Mouse (Mus musculus) forebrain, postnatal 0 days (tissue): ENCODE data around the gene Rasef. TPM values are rescaled to one million over a fixed set of nuclear protein-coding genes. Genes with fewer than 3 reads are reported as not detected.

Experiments
- ATAC-seq: fragments of 200-750 bp; cut with Nextera tagmentation; 2 replicates; pipeline ENCODE4 v1.8.0; 2017; ENCODE audit warnings: mild to moderate bottlenecking, moderate library complexity
- DNase-seq: peaks from one replicate; pipeline ENCODE4 v3.0.0-alpha.2; 2015
- H3K27ac ChIP-seq: fragments of 300-500 bp; sonication (generic); 2 replicates; pipeline ENCODE4 v1.5.1; 2014; ENCODE audit warnings: low read depth, mild to moderate bottlenecking, antibody characterized with exemption, low read length, moderate library complexity, mixed read lengths
- H3K27me3 ChIP-seq: fragments of 300-500 bp; sonication (generic); 2 replicates; pipeline ENCODE4 v1.6.1; 2014; ENCODE audit warnings: mild to moderate bottlenecking, low read length, mixed read lengths; ENCODE audit not compliant: insufficient read depth
- H3K36me3 ChIP-seq: fragments of 300-500 bp; sonication (generic); 2 replicates; pipeline ENCODE4 v1.6.1; 2014; ENCODE audit warnings: mild to moderate bottlenecking, moderate library complexity; ENCODE audit not compliant: insufficient read depth
- H3K4me1 ChIP-seq: fragments of 300-500 bp; sonication (generic); 2 replicates; pipeline ENCODE4 v1.6.1; 2014; ENCODE audit warnings: antibody characterized with exemption; ENCODE audit not compliant: insufficient read depth
- H3K4me2 ChIP-seq: fragments of 300-500 bp; sonication (generic); 2 replicates; pipeline ENCODE4 v1.6.1; 2014; ENCODE audit warnings: low read depth, mild to moderate bottlenecking, moderate library complexity
- H3K4me3 ChIP-seq: fragments of 300-500 bp; sonication (generic); 2 replicates; pipeline ENCODE4 v1.5.1; 2014; ENCODE audit warnings: low read depth, low read length, mixed read lengths
- H3K9ac ChIP-seq: fragments of 300-500 bp; sonication (generic); 2 replicates; pipeline ENCODE4 v1.6.1; 2014; ENCODE audit warnings: mild to moderate bottlenecking
- H3K9me3 ChIP-seq: fragments of 300-500 bp; sonication (generic); 2 replicates; pipeline ENCODE4 v1.6.1; 2016; ENCODE audit warnings: low read length
- CTCF ChIP-seq: sonication (generic); IDR thresholded peaks from 2 replicates; pipeline ENCODE4 v1.5.1; 2016; ENCODE audit warnings: antibody characterized with exemption, control low read depth, low read depth
- WGBS: fragments of 180-500 bp; shearing (Covaris S2); extraction: QIAGEN DNeasy Blood & Tissue Kit; methylation state at CpG from one replicate; pipeline ENCODE4 v1.1.7; 2014; 5-methylcytosine and 5-hydroxymethylcytosine counted together
- polyA plus RNA-seq: library from polyadenylated mRNA; unstranded; fragments of >200 nt; fragmentation: Nextera tagmentation; extraction: Ambion mirVana; gene quantifications from 2 replicates; pipeline ENCODE4 v1.2.1, GENCODE M21; 2015
- total RNA-seq: library from RNA; depleted of rRNA; stranded (reverse); fragments of >200 nt; gene quantifications from 2 replicates; pipeline ENCODE4 v1.2.3, GENCODE M21; 2014

The Rasef gene
- total and polyA plus RNA-seq, 2 experiments from 2014 or later = 0.24 to 1.2 TPM

DNA sequence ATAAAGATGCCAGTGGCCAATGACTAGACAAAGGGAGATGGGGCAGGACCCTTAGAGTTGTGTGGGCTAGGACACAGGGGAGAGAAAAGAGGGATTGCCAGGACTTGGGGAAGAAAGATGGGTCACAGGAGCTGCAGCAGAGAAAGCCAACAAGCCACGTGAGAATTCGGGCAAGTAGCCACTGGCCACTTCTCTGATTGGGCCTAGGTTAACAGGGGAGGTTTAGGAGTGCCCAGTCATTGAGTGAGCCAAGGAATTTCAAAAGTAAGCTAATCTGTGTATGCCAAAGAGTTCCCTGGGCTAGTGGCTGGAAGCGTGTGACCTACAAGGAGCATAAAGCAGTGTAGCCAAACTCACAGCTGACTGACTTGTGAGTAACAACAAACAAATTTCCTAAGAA, 9.7 kb downstream of the Rasef start:
- WGBS = 89% methylated on average over 3 of the region's 3 CpGs
- no peak overlapping the region for H3K27ac ChIP-seq
- no peak for TF ChIP-seq CTCF
- H3K27me3 ChIP-seq = no peaks in the 10 kb centered on the region
- H3K9me3 ChIP-seq = no peaks in the 10 kb centered on the region
- no peak overlapping the region for H3K4me3 ChIP-seq
- H3K4me2 ChIP-seq = no peak overlapping the region
- no peak overlapping the region for H3K9ac ChIP-seq
- no peaks in the 10 kb centered on the region for H3K4me1 ChIP-seq
- ATAC-seq (no peak), DNase-seq (no peak)
- H3K36me3 ChIP-seq = no peaks in the 10 kb centered on the region

GRCm38 (mm10) chr4:73775266-73775665, 15.5 kb downstream of the Rasef start:
- Histone ChIP-seq H3K27ac (no peak overlapping the region), H3K4me3 (no peak overlapping the region), H3K27me3 (no peaks in the 10 kb centered on the region), H3K4me2 (no peak overlapping the region), H3K9ac (no peak overlapping the region), H3K4me1 (no peaks in the 10 kb centered on the region), H3K36me3 (no peaks in the 10 kb centered on the region), H3K9me3 (no peaks in the 10 kb centered on the region)
- no peak for TF ChIP-seq CTCF
- 89% methylated on average over 2 of the region's 2 CpGs for WGBS
- DNase-seq (no peak), ATAC-seq (no peak)

DNA sequence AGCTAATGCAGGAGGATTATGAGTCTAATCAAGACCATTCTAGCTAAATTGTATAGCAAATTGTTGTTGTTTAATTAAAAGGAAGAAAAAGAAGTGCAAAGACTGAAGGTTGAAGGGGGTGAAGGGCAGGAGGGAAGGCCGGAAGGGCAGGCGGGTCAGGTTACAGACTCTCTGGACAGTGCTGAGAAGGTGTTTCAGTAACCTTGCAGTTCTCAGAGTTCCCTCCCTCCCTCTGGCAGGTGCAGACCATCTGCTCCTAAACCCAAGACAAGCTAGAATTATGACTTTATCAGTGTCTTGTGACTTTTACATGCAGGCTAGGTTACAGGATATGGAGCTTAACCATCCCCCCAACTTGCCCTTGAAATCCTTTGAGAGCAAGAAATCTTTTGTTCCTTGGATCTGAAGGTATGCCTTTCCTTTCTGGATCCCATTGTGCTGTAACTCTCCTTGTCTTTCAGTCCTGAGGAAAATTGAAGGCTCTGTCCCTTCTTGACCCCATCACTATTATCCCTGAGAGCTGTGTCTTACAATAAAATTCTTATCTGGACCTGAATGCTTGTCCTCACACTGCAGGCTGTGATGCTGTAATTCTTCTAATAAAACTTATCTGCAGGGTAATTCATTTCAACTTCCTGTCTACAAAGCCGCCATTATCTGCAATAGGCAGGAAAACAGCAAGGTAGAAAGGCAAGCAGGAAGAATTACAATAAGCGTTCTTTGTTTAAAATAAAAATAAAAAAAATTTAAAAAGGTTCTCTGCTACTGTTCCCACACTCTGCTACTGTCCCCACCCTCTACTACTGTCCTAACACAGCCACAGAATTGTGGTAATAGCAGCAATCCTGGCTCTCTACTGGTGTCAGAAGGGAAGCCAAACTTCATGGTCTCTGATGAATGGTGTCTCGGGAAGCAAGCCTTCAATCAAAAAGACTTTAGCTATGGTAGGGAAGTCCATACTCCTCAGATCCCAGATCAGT, 16.7 kb downstream of the Rasef start:
- Histone ChIP-seq H3K27me3 (no peaks in the 10 kb centered on the region), H3K4me2 (no peak overlapping the region), H3K9me3 (no peaks in the 10 kb centered on the region), H3K9ac (no peak overlapping the region), H3K36me3 (no peaks in the 10 kb centered on the region), H3K27ac (no peak overlapping the region), H3K4me1 (no peaks in the 10 kb centered on the region), H3K4me3 (no peak overlapping the region)
- WGBS = 66% methylated on average over 5 of the region's 5 CpGs
- no peak for DNase-seq
- TF ChIP-seq CTCF = no peak
- ATAC-seq = no peak

DNA sequence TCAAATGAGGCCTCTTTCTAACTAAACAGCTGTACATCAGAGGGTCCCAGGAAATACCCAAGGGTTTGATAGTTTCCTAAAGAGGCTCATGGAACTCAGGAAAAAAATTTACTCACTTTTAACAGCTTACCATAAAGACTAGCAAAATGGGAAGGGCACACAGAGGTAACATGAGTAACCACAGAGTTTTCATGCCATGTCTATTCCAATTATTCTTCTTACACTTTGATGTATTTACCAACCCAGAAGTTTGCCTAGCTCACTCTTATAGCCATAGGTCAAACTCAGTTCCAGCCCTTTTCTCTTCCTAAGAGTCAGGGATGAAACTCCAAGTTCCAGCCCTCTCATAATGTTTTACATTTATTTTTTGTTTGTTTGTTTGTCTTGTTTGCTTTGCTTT, 18.8 kb downstream of the Rasef start:
- no peaks in the 10 kb centered on the region for H3K4me1 ChIP-seq
- ATAC-seq = no peak
- TF ChIP-seq CTCF = no peak

DNA sequence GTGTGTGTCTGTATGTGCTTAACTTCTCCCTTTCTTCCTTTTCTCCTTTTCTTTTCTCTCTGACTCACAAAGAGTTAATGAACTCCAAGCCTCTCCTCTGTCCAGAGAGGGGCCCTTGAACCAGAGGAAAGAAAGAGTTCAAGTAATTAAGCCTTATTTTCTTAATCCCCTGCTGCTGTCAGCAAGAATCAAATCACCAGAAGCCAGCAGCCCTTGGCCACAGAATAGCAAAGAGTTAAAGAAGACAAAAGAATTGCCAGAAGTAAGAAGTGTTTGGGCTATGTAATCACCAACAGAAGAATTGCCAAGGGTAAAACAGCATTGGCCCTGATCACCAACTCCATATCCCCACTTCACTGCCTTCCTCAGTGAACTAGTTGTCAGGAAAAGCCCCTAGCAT, 20.2 kb downstream of the Rasef start:
- no peak overlapping the region for H3K9ac ChIP-seq
- H3K27me3 ChIP-seq = no peaks in the 10 kb centered on the region
- H3K4me1 ChIP-seq = no peaks in the 10 kb centered on the region
- no peak for TF ChIP-seq CTCF
- DNase-seq = no peak
- H3K27ac ChIP-seq = no peak overlapping the region
- H3K4me2 ChIP-seq = no peak overlapping the region
- no peaks in the 10 kb centered on the region for H3K36me3 ChIP-seq
- H3K9me3 ChIP-seq = no peaks in the 10 kb centered on the region
- no peak overlapping the region for H3K4me3 ChIP-seq
- ATAC-seq = no peak

More for the DNA sequence above, 18.8 kb downstream of the Rasef start:
- Histone ChIP-seq H3K27me3 (no peaks in the 10 kb centered on the region), H3K9ac (no peak overlapping the region), H3K9me3 (no peaks in the 10 kb centered on the region), H3K36me3 (no peaks in the 10 kb centered on the region), H3K4me2 (no peak overlapping the region), H3K27ac (no peak overlapping the region), H3K4me3 (no peak overlapping the region)
- no peak for DNase-seq

DNA sequence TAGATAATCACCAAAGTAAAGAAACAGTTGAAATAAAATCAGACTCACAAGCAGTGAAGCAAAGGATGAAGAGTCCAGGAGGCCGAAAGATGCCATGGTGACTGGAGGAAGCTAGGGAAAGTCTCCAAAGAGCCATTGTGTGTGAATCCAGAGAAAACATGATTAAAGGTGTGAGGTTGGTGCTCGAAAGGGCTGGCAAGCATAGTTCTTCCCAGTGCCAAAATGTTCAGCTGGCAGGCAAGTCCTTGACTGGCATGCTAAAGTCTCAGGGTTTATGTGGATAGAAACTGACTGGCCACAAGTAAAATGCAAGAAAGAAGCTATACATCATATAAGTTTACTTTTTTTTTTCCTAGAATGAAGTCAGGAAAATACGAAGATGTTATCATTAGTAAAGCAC, 22.6 kb downstream of the Rasef start:
- Histone ChIP-seq H3K4me2 (no peak overlapping the region), H3K36me3 (no peaks in the 10 kb centered on the region), H3K4me3 (no peak overlapping the region), H3K27me3 (no peaks in the 10 kb centered on the region), H3K4me1 (no peaks in the 10 kb centered on the region), H3K27ac (no peak overlapping the region), H3K9ac (no peak overlapping the region), H3K9me3 (no peaks in the 10 kb centered on the region)
- ATAC-seq (no peak), DNase-seq (no peak)
- WGBS = 66% methylated on average over 3 of the region's 3 CpGs
- TF ChIP-seq CTCF = no peak

- Histone ChIP-seq H3K4me2 (no peak overlapping the region), H3K4me3 (no peak overlapping the region), H3K9me3 (no peaks in the 10 kb centered on the region), H3K9ac (no peak overlapping the region), H3K27me3 (no peaks in the 10 kb centered on the region), H3K36me3 (no peaks in the 10 kb centered on the region), H3K27ac (no peak overlapping the region), H3K4me1 (no peaks in the 10 kb centered on the region)
- DNase-seq = no peak
- no peak for TF ChIP-seq CTCF
- 90% methylated on average over 5 of the region's 5 CpGs for WGBS
- no peak for ATAC-seq
These were observed 42.6 kb downstream of the Rasef start for GRCm38 (mm10) chr4:73748219-73748618.
